Mouse (Mus musculus) heart, adult 11 months (tissue): ENCODE data around the gene Sod1.

ENCODE experiments used
- DNase-seq: peaks from one replicate; pipeline ENCODE4 v3.0.0; 2022

The Sod1 gene

GRCm38 (mm10) chr16:90213477-90214339 is 6.8 kb upstream of the Sod1 start:
- peak; percentile 74 for DNase-seq

- DNase-seq = no peak
Observed at GRCm38 (mm10) chr16:90214731-90215565, 5.6 kb upstream of the Sod1 start.

- DNase-seq = peak; percentile 66
Observed at GRCm38 (mm10) chr16:90215879-90216278, 4.7 kb upstream of the Sod1 start.

GRCm38 (mm10) chr16:90216414-90216813 is 4.1 kb upstream of the Sod1 start:
- DNase-seq = peak; percentile 73

- DNase-seq = peak; percentile 85
Observed at GRCm38 (mm10) chr16:90217356-90217755, 3.2 kb upstream of the Sod1 start.

- peak; percentile 87 for DNase-seq
Observed at GRCm38 (mm10) chr16:90217926-90218325, 2.6 kb upstream of the Sod1 start.

GRCm38 (mm10) chr16:90219445-90219844 is 1.1 kb upstream of the Sod1 start:
- DNase-seq = peak; percentile 79

GRCm38 (mm10) chr16:90220892-90221431 is 408 bp downstream of the Sod1 start:
- peak; percentile 96 for DNase-seq

- DNase-seq = no peak
Observed at GRCm38 (mm10) chr16:90221441-90222070, 1.0 kb downstream of the Sod1 start.

GRCm38 (mm10) chr16:90229897-90230296 is 9.3 kb downstream of the Sod1 start:
- peak; percentile 90 for DNase-seq

GRCm38 (mm10) chr16:90231302-90231701 is 10.7 kb downstream of the Sod1 start:
- no peak for DNase-seq

GRCm38 (mm10) chr16:90233702-90234101 is 13.1 kb downstream of the Sod1 start:
- DNase-seq = no peak

- no peak for DNase-seq
Observed at GRCm38 (mm10) chr16:90234617-90235016, 14.1 kb downstream of the Sod1 start.

GRCm38 (mm10) chr16:90235188-90235587 is 14.6 kb downstream of the Sod1 start:
- DNase-seq = no peak

GRCm38 (mm10) chr16:90239128-90239746 is 18.7 kb downstream of the Sod1 start:
- DNase-seq = peak; percentile 82

GRCm38 (mm10) chr16:90241875-90242274 is 21.3 kb downstream of the Sod1 start:
- DNase-seq = peak; percentile 57

- peak; percentile 67 for DNase-seq
Observed at GRCm38 (mm10) chr16:90242426-90243304, 22.1 kb downstream of the Sod1 start.

- DNase-seq = peak; percentile 86
Observed at GRCm38 (mm10) chr16:90250099-90250498, 29.5 kb downstream of the Sod1 start.

GRCm38 (mm10) chr16:90251256-90251655 is 30.7 kb downstream of the Sod1 start:
- DNase-seq = peak; percentile 46

- DNase-seq = no peak
Observed at GRCm38 (mm10) chr16:90252521-90252920, 32.0 kb downstream of the Sod1 start.

- DNase-seq = peak; percentile 66
Observed at GRCm38 (mm10) chr16:90258950-90259349, 38.4 kb downstream of the Sod1 start.
